Mouse (Mus musculus): ENCODE measurements around the gene Dlg2. TPM values are rescaled to one million over a fixed set of nuclear protein-coding genes. Genes with fewer than 3 reads are reported as not detected.

Gene Dlg2
- total and polyA plus RNA-seq, 3 experiments = 0.72 to 1.9 (median 1.7) TPM

DNA sequence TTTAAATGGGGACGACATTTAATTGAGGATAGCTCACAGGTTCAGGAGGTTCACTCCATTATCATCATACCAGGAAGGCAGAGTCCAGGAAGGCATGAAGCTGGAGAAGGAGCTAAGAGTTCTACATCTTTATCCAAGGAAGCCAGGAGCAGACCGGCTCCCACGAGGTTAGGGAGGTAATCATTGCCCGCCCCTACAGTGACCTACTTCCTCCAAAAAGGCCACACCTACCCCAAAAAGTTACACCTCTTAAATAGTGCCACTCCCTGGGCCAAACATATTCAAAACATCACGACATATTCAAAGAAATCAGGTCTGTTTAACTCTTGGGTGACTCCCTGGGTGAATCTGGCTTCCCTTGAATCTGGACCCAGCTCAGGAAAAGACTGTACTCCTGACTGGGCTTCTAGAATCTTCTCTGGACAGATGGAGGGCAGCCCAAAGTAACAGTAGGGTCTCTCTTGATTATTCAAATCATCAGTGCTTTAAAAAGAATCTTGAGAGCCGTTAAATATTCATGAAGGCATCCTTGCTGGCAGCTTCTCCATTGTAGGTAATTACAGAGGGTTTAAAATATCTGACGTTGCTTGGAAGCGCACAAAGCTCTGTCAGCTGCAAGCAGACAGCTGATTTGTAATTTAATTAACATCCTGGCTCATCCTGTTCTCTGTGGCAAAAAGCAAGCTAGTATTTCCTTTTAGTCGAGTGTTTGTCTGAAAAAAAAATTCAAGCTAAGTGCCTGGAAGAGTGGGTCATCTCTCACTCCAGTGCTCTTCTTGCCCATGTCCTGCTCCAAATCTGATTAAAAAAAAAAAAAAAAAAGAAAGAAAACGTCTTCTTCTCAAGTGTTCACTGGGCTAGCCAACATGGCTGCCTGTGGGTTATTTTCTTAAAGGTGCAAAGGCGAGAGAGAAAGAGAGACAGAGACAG lies 966.2 kb downstream of the Dlg2 start:
- no peaks in the 10 kb centered on the region for H3K4me1 ChIP-seq (ENCODE audit: control insufficient read depth, insufficient read depth, low read length)

DNA sequence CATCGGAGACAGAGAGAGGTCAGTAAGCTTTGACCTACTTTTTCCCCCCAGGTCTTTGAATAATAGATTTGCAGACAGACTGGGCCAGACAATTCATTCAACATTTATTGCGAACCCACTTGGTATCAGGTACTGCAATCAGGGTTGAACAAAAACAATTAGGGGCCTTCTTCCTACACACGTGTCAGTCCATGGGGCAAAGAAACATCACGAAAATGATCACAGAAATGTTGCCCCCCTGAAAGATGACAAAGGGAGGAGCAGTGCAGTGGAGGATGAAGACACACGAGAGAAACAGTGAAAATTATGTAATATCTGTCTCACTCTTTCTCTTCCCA lies 966.9 kb downstream of the Dlg2 start:
- H3K79me2 ChIP-seq (replicated peaks; ENCODE audit: control insufficient read depth, insufficient read depth, low read length) = no peaks in the 10 kb centered on the region
- no peaks in the 10 kb centered on the region for H3K4me1 ChIP-seq (ENCODE audit: control insufficient read depth, insufficient read depth, low read length)
- H3K4me3 ChIP-seq = no peak overlapping the region
- no peaks in the 10 kb centered on the region for H3K36me3 ChIP-seq (ENCODE audit: control insufficient read depth, insufficient read depth, low read length)
- WGBS = 70% methylated on average over 5 of the region's 5 CpGs
- no peak overlapping the region for H3K9ac ChIP-seq (ENCODE audit: low read depth, low read length)
- H3K27me3 ChIP-seq (ENCODE audit: control insufficient read depth, insufficient read depth, low read length) = no peaks in the 10 kb centered on the region
- H3K27ac ChIP-seq = no peak overlapping the region
- intact Hi-C loops (cut with DNase I) = no loop called here
- no peak for DNase-seq
- TF ChIP-seq CTCF (IDR thresholded peaks at IDR 0.05) = no peak
- TF ChIP-seq EP300 (IDR thresholded peaks at IDR 0.05; ENCODE audit: insufficient read depth, low read depth, low read length) = no peak
- TF ChIP-seq POLR2A (IDR thresholded peaks at IDR 0.05; ENCODE audit: insufficient read depth, low read depth, low read length) = no peak

More for the DNA sequence above, 966.2 kb downstream of the Dlg2 start:
- no peaks in the 10 kb centered on the region for H3K36me3 ChIP-seq (ENCODE audit: control insufficient read depth, insufficient read depth, low read length)
- no peak overlapping the region for H3K27ac ChIP-seq
- no peaks in the 10 kb centered on the region for H3K79me2 ChIP-seq (replicated peaks; ENCODE audit: control insufficient read depth, insufficient read depth, low read length)
- WGBS = 55% methylated on average over 11 of the region's 11 CpGs
- no peak overlapping the region for H3K4me3 ChIP-seq
- no peaks in the 10 kb centered on the region for H3K27me3 ChIP-seq (ENCODE audit: control insufficient read depth, insufficient read depth, low read length)
- H3K9ac ChIP-seq (ENCODE audit: low read depth, low read length) = no peak overlapping the region
- no peak for TF ChIP-seq CTCF (IDR thresholded peaks at IDR 0.05)
- TF ChIP-seq EP300 (IDR thresholded peaks at IDR 0.05; ENCODE audit: insufficient read depth, low read depth, low read length) = no peak
- no peak for TF ChIP-seq POLR2A (IDR thresholded peaks at IDR 0.05; ENCODE audit: insufficient read depth, low read depth, low read length)
- intact Hi-C loops (cut with DNase I) = no loop called here
- no peak for DNase-seq

DNA sequence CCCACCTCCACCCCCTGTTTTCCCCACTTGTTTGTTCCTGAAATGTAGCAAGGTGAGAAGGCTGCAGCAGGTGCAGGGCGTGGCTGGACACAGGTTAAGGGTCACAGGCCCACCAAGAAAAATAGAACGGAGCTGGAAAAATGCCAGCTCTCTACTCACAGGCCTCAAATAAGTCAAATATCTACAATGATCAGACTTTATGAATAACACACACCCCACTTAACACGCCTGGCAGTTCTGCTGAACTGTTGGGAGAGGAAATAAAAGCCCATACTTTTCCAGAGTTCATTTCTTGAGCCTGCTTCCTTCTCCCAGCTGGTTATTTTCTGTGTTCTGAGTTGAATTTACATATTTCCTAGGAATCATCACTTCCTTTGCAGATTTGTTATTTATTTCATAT lies 967.4 kb downstream of the Dlg2 start:
- H3K27me3 ChIP-seq (ENCODE audit: control insufficient read depth, insufficient read depth, low read length) = no peaks in the 10 kb centered on the region
- H3K36me3 ChIP-seq (ENCODE audit: control insufficient read depth, insufficient read depth, low read length) = no peaks in the 10 kb centered on the region
- intact Hi-C loops (cut with DNase I) = no loop called here
- no peak overlapping the region for H3K4me3 ChIP-seq
- WGBS = 71% methylated on average over 3 of the region's 3 CpGs
- no peak overlapping the region for H3K27ac ChIP-seq
- TF ChIP-seq EP300 (IDR thresholded peaks at IDR 0.05; ENCODE audit: insufficient read depth, low read depth, low read length) = no peak
- TF ChIP-seq CTCF (IDR thresholded peaks at IDR 0.05) = no peak
- no peak for TF ChIP-seq POLR2A (IDR thresholded peaks at IDR 0.05; ENCODE audit: insufficient read depth, low read depth, low read length)
- no peaks in the 10 kb centered on the region for H3K4me1 ChIP-seq (ENCODE audit: control insufficient read depth, insufficient read depth, low read length)
- H3K79me2 ChIP-seq (replicated peaks; ENCODE audit: control insufficient read depth, insufficient read depth, low read length) = no peaks in the 10 kb centered on the region
- DNase-seq = no peak
- H3K9ac ChIP-seq (ENCODE audit: low read depth, low read length) = no peak overlapping the region

DNA sequence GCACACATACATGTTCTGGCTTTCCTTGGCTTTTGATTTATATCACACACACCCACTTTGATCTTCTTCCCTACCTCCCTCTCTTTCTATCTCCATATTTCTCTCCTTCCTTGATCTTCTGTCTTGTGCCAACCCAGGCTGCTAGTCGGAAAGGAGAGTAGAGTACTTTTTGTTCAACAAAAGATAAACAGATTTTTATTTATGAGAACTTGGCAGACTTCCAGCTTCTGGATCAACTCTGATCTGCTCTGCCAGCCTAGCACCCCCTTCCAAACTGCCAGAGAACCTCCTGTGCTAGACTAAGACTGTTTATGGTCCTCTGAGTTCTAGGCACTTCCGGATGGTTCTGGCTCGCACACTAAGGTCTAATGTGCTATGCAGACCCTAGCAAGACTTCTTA lies 968.3 kb downstream of the Dlg2 start:
- Histone ChIP-seq H3K79me2 (replicated peaks; ENCODE audit: control insufficient read depth, insufficient read depth, low read length) (no peaks in the 10 kb centered on the region), H3K27me3 (ENCODE audit: control insufficient read depth, insufficient read depth, low read length) (no peaks in the 10 kb centered on the region), H3K4me1 (ENCODE audit: control insufficient read depth, insufficient read depth, low read length) (no peaks in the 10 kb centered on the region), H3K4me3 (no peak overlapping the region), H3K9ac (ENCODE audit: low read depth, low read length) (no peak overlapping the region), H3K36me3 (ENCODE audit: control insufficient read depth, insufficient read depth, low read length) (no peaks in the 10 kb centered on the region), H3K27ac (no peak overlapping the region)
- DNase-seq = no peak
- intact Hi-C loops (cut with DNase I) = no loop called here
- TF ChIP-seq CTCF (IDR thresholded peaks at IDR 0.05) (no peak), POLR2A (IDR thresholded peaks at IDR 0.05; ENCODE audit: insufficient read depth, low read depth, low read length) (no peak), EP300 (IDR thresholded peaks at IDR 0.05; ENCODE audit: insufficient read depth, low read depth, low read length) (no peak)
- 67% methylated on average over 3 of the region's 3 CpGs for WGBS

DNA sequence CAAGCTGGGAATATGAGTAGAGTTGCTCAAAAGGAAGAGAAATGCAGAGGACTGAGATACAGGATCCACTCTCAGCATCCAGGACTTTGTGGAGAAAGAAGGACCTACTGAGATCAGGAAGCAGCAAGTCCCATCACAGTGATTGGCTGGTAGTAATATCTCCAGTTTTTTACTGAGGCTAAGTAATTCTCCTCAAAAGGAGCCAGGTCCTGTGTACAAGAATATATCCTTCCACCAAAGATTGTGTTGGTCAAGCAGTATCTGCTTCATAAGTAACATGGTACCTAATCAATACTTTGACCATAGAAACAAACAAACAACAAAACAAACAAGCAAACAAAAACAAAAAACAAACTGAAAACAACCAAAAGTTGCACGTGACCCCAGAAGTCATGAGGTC lies 980.3 kb downstream of the Dlg2 start:
- no peaks in the 10 kb centered on the region for H3K36me3 ChIP-seq (ENCODE audit: control insufficient read depth, insufficient read depth, low read length)
- intact Hi-C loops (cut with DNase I) = loop anchor here (2.0 kb wide), 1 partner anchor 570 kb away; no protein-coding TSS in a partner anchor
- TF ChIP-seq POLR2A (IDR thresholded peaks at IDR 0.05; ENCODE audit: insufficient read depth, low read depth, low read length) = no peak

DNA sequence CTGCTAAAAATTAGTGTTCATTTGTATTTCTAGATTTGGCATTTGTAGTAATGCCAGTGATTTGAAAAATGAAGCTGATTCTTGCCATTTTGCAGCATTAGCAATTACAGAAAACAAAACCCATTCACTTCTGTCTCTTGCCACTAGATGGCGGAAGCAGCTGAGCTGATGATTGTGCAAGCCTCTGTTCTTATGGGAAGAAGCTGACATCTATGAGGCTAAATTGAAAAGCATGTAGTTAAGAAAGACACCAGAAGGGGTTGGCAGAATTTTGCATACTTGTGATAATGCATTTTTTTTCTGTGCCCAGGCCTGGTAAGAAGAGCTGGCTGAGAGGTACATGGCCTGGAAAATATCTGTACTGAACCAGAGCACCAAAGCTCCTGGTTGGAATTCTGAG lies 980.7 kb downstream of the Dlg2 start:
- 0% methylated on average over 1 of the region's 1 CpGs for WGBS
- Histone ChIP-seq H3K27me3 (ENCODE audit: control insufficient read depth, insufficient read depth, low read length) (no peaks in the 10 kb centered on the region), H3K4me1 (ENCODE audit: control insufficient read depth, insufficient read depth, low read length) (no peaks in the 10 kb centered on the region), H3K27ac (no peak overlapping the region), H3K36me3 (ENCODE audit: control insufficient read depth, insufficient read depth, low read length) (no peaks in the 10 kb centered on the region), H3K4me3 (no peak overlapping the region), H3K9ac (ENCODE audit: low read depth, low read length) (no peak overlapping the region), H3K79me2 (replicated peaks; ENCODE audit: control insufficient read depth, insufficient read depth, low read length) (no peaks in the 10 kb centered on the region)
- intact Hi-C loops (cut with DNase I) = loop anchor here (2.0 kb wide), 1 partner anchor 570 kb away; no protein-coding TSS in a partner anchor
- TF ChIP-seq EP300 (IDR thresholded peaks at IDR 0.05; ENCODE audit: insufficient read depth, low read depth, low read length) (no peak), CTCF (IDR thresholded peaks at IDR 0.05) (peak; percentile 91)
- no peak for DNase-seq

More for the DNA sequence above, 980.3 kb downstream of the Dlg2 start:
- H3K4me3 ChIP-seq = no peak overlapping the region
- 5% methylated on average over 1 of the region's 1 CpGs for WGBS
- no peaks in the 10 kb centered on the region for H3K79me2 ChIP-seq (replicated peaks; ENCODE audit: control insufficient read depth, insufficient read depth, low read length)
- no peaks in the 10 kb centered on the region for H3K4me1 ChIP-seq (ENCODE audit: control insufficient read depth, insufficient read depth, low read length)
- DNase-seq = no peak
- H3K27me3 ChIP-seq (ENCODE audit: control insufficient read depth, insufficient read depth, low read length) = no peaks in the 10 kb centered on the region
- H3K27ac ChIP-seq = no peak overlapping the region
- no peak overlapping the region for H3K9ac ChIP-seq (ENCODE audit: low read depth, low read length)
